Mouse (Mus musculus) MEL (cell line): ENCODE measurements at regions not wholly inside any gene's neighbourhood (a gene's known extent, or its start where the extent isn't known, plus 50 kb on each side); places are given as distances from the start of the nearest gene placed in this dataset.

Experiments
- CTCF ChIP-seq, 3 experiments: IDR thresholded peaks in 2 of 3; conservative IDR thresholded peaks in 1 of 3; 2 replicates each; pipeline ENCODE4 v1.5.1; 2011 to 2012; ENCODE audit warnings: low read length in 3 of 3, low read depth in 2 of 3, mild to moderate bottlenecking in 2 of 3, improper control_type of control experiment in 1 of 3, inconsistent platforms in 1 of 3, mixed read lengths in 1 of 3, moderate library complexity in 1 of 3; ENCODE audit not compliant: control insufficient read depth in 1 of 3, insufficient read depth in 1 of 3, poor library complexity in 1 of 3, severe bottlenecking in 1 of 3
- EP300 ChIP-seq, 2 experiments: IDR thresholded peaks; 2 replicates each; pipeline ENCODE4 v1.6.1; 2011; ENCODE audit warnings: improper control_type of control experiment in 2 of 2, low read length in 2 of 2, low read depth in 1 of 2, mild to moderate bottlenecking in 1 of 2
- GATA1 ChIP-seq: IDR thresholded peaks from 2 replicates; pipeline ENCODE4 v1.6.1; 2011; ENCODE audit warnings: low read depth, low read length, improper control_type of control experiment
- MAZ ChIP-seq: IDR thresholded peaks from 2 replicates; pipeline ENCODE4 v1.6.1; 2012; ENCODE audit warnings: low read depth, mild to moderate bottlenecking, inconsistent platforms, low read length, improper control_type of control experiment
- NELFE ChIP-seq: IDR thresholded peaks from 2 replicates; pipeline ENCODE4 v1.6.1; 2011; ENCODE audit warnings: low read depth, low read length, improper control_type of control experiment
- POLR2A ChIP-seq, 2 experiments: IDR thresholded peaks; 2 replicates each; pipeline ENCODE4 v1.6.1; 2011 to 2012; ENCODE audit warnings: low read length in 2 of 2, mild to moderate bottlenecking in 2 of 2, control low read depth in 1 of 2, improper control_type of control experiment in 1 of 2, low read depth in 1 of 2, moderate library complexity in 1 of 2; ENCODE audit not compliant: control insufficient read depth in 1 of 2, insufficient read depth in 1 of 2, poor library complexity in 1 of 2
- POLR2AphosphoS2 ChIP-seq: IDR thresholded peaks from 2 replicates; pipeline ENCODE4 v1.6.1; 2011; ENCODE audit warnings: low read length, improper control_type of control experiment
- RCOR1 ChIP-seq: IDR thresholded peaks from 2 replicates; pipeline ENCODE4 v1.6.1; 2012; ENCODE audit warnings: low read depth, mild to moderate bottlenecking, inconsistent platforms, low read length, improper control_type of control experiment
- TAL1 ChIP-seq: IDR thresholded peaks from 2 replicates; pipeline ENCODE4 v1.6.1; 2012; ENCODE audit warnings: mild to moderate bottlenecking, inconsistent platforms, low read length, moderate library complexity, mixed read lengths
- TBP ChIP-seq: IDR thresholded peaks from 2 replicates; pipeline ENCODE4 v1.8.0; 2011; ENCODE audit warnings: low read depth, low read length, improper control_type of control experiment
- USF1 ChIP-seq: IDR thresholded peaks from 2 replicates; pipeline ENCODE4 v1.6.1; 2014; ENCODE audit warnings: low read depth, mild to moderate bottlenecking, inconsistent platforms, low read length, improper control_type of control experiment, moderate library complexity
- ZKSCAN1 ChIP-seq: IDR thresholded peaks from 2 replicates; pipeline ENCODE4 v1.6.1; 2012; ENCODE audit warnings: low read depth, mild to moderate bottlenecking, inconsistent platforms, low read length, improper control_type of control experiment, moderate library complexity

GRCm38 (mm10) chr7:77882605-77883354 is 855.0 kb downstream of the Ntrk3 start:
- TF ChIP-seq GATA1 (no peak), RCOR1 (no peak), TBP (no peak), CTCF (IDR thresholded peaks at IDR 0.05 in 2 of 3, conservative IDR thresholded peaks at IDR 0.05 in 1 of 3; ENCODE audit: control insufficient read depth in 1 of 3, insufficient read depth in 1 of 3, low read depth in 2 of 3, low read length in 3 of 3, poor library complexity in 1 of 3, severe bottlenecking in 1 of 3) (no peak), EP300 (IDR thresholded peaks at IDR 0.05; ENCODE audit: low read depth in 1 of 2, low read length in 2 of 2) (no peak), POLR2A (IDR thresholded peaks at IDR 0.05; ENCODE audit: control insufficient read depth in 1 of 2, insufficient read depth in 1 of 2, low read depth in 1 of 2, low read length in 2 of 2, poor library complexity in 1 of 2) (no peak), ZKSCAN1 (no peak), NELFE (no peak), POLR2AphosphoS2 (no peak), USF1 (no peak), TAL1 (no peak), MAZ (no peak)
